Comparison of ENCODE assay signal across 10 mouse cellular contexts in the genomic region with DNA sequence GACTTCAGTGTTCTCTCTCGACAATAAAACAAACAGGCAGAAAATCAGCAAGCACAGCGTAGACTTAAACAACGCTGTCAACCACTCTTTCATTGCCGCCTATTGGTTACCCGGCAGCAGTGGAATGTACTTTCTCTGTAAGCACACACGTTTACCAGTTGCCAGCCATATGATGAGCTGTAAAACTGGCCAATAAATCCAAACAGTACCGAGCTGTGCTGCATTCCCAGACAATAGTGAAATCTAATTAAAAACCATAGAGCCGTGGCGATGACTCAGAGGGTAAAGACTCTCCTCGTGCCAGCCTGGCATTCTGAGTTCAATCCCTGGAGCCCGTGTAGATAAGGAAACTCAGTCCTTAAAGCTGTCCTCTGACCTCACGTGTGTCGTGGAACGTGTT. TPM values are rescaled to one million over a fixed set of nuclear protein-coding genes. Genes with fewer than 3 reads are reported as not detected.
DNase-seq lines count a peak whose midpoint lies in the region; ATAC-seq lines count a peak whose summit lies in the region.
"Had no signal": no experiment of that assay in that cellular context is flagged by ENCODE, and none has a peak within 500 bp of the region (broad histone marks: within the 10 kb centered on the region; RNA-seq: fewer than 3 reads in every experiment).

No protein-coding gene starts in this region.

- H3K27me3 ChIP-seq in forebrain, embryonic 15.5 days: no peaks in the 10 kb centered on the region
- H3K27me3 ChIP-seq in forebrain, embryonic 12.5 days: no peaks in the 10 kb centered on the region
- no peaks in the 10 kb centered on the region for H3K27me3 ChIP-seq in lung, embryonic 16.5 days (ENCODE audit: control insufficient read depth, insufficient read depth, low read depth, low read length)
- no peaks in the 10 kb centered on the region for H3K27me3 ChIP-seq in neural tube, embryonic 15.5 days (replicated peaks)

- no peak overlapping the region for H3K4me2 ChIP-seq in forebrain, embryonic 15.5 days (replicated peaks)
- H3K4me2 ChIP-seq in forebrain, embryonic 12.5 days: no peak overlapping the region
- H3K4me2 ChIP-seq in lung, embryonic 16.5 days (ENCODE audit: low read depth, low read length): no peak overlapping the region
- H3K4me2 ChIP-seq in neural tube, embryonic 15.5 days: peak overlapping the region; percentile 37

- H3K4me3 ChIP-seq in forebrain, embryonic 15.5 days: no peak overlapping the region
- H3K4me3 ChIP-seq in forebrain, embryonic 12.5 days (replicated peaks): no peak overlapping the region
- no peak overlapping the region for H3K4me3 ChIP-seq in lung, embryonic 16.5 days (ENCODE audit: low read length)
- H3K4me3 ChIP-seq in neural tube, embryonic 15.5 days (replicated peaks): no peak overlapping the region

- ATAC-seq in forebrain, embryonic 15.5 days (replicated peaks): 0 out of 2 replicates have a peak, but pooled peaks have one; percentile 19
- no peak for ATAC-seq in forebrain, embryonic 12.5 days (ENCODE audit: low FRiP score)
- peak; percentile 50; the same call in 1 of the 2 replicates for ATAC-seq in lung, embryonic 16.5 days (ENCODE audit: low read depth)
- peak; percentile 73 for ATAC-seq in neural tube, embryonic 15.5 days (ENCODE audit: low FRiP score)

- H3K9me3 ChIP-seq in forebrain, embryonic 15.5 days: peaks cover 6% of the 10 kb centered on the region; the same call in 1 of the 2 replicates
- peaks cover 3% of the 10 kb centered on the region; the same call in 1 of the 2 replicates for H3K9me3 ChIP-seq in forebrain, embryonic 12.5 days
- H3K9me3 ChIP-seq in lung, embryonic 16.5 days (ENCODE audit: control insufficient read depth, low read length): peaks cover 2% of the 10 kb centered on the region; the same call in 1 of the 2 replicates
- H3K9me3 ChIP-seq in neural tube, embryonic 15.5 days (replicated peaks): no peaks in the 10 kb centered on the region

- no peak overlapping the region for H3K9ac ChIP-seq in forebrain, embryonic 15.5 days (replicated peaks)
- H3K9ac ChIP-seq in forebrain, embryonic 12.5 days: no peak overlapping the region
- H3K9ac ChIP-seq in lung, embryonic 16.5 days (ENCODE audit: low read length): no peak overlapping the region
- H3K9ac ChIP-seq in neural tube, embryonic 15.5 days (replicated peaks): no peak overlapping the region

- WGBS in forebrain, embryonic 15.5 days: 44% methylated on average over 14 of the region's 14 CpGs
- 74% methylated on average over 14 of the region's 14 CpGs for WGBS in forebrain, embryonic 12.5 days
- WGBS in lung, embryonic 16.5 days: 27% methylated on average over 14 of the region's 14 CpGs
- 25% methylated on average over 14 of the region's 14 CpGs for WGBS in neural tube, embryonic 15.5 days

- H3K4me1 ChIP-seq in forebrain, embryonic 15.5 days: peaks cover 12% of the 10 kb centered on the region
- H3K4me1 ChIP-seq in forebrain, embryonic 12.5 days: no peaks in the 10 kb centered on the region
- no peaks in the 10 kb centered on the region; the same call in 1 of the 2 replicates for H3K4me1 ChIP-seq in lung, embryonic 16.5 days (replicated peaks; ENCODE audit: control insufficient read depth, insufficient read depth, low read length)
- peaks cover 13% of the 10 kb centered on the region for H3K4me1 ChIP-seq in neural tube, embryonic 15.5 days

- H3K27ac ChIP-seq in forebrain, embryonic 15.5 days (replicated peaks): no peak overlapping the region
- no peak overlapping the region for H3K27ac ChIP-seq in forebrain, embryonic 12.5 days
- no peak overlapping the region for H3K27ac ChIP-seq in lung, embryonic 16.5 days (ENCODE audit: low read length)
- H3K27ac ChIP-seq in neural tube, embryonic 15.5 days (replicated peaks): peak overlapping the region; percentile 56

- H3K36me3 ChIP-seq in forebrain, embryonic 15.5 days: peaks cover 6% of the 10 kb centered on the region
- H3K36me3 ChIP-seq in forebrain, embryonic 12.5 days (replicated peaks): no peaks in the 10 kb centered on the region
- no peaks in the 10 kb centered on the region for H3K36me3 ChIP-seq in lung, embryonic 16.5 days (ENCODE audit: control insufficient read depth, insufficient read depth, low read length)
- H3K36me3 ChIP-seq in neural tube, embryonic 15.5 days: peaks cover 10% of the 10 kb centered on the region

- no peak for DNase-seq in lung, postnatal 4 days
- DNase-seq in hindlimb bud, embryonic 11.5 days (ENCODE audit: extremely low spot score, low read depth, low spot score): peak; percentile 14
- DNase-seq in thymus, postnatal 4 days: no peak
- no peak for DNase-seq in c-Kit-positive CD71-positive TER-119-positive erythroid progenitor cells, embryonic 14.5 days (ENCODE audit: low spot score)
- DNase-seq: gastrocnemius, postnatal 25 days; kidney, adult 9 months had no signal

RNA-seq across cellular contexts. Expression of a gene that starts 11.6 kb away (rescaled TPM):
- polyA plus RNA-seq in forebrain, embryonic 15.5 days (2015; fragmentation: Nextera tagmentation; extraction: Ambion mirVana): 16.4 TPM in 2 replicates
- polyA plus RNA-seq in forebrain, embryonic 12.5 days (2016; fragmentation: Nextera tagmentation; extraction: Ambion mirVana): 5.5 and 7.4 TPM in 2 replicates
- polyA plus RNA-seq in lung, embryonic 16.5 days (2015; fragmentation: Nextera tagmentation; extraction: Ambion mirVana): 1.7 and 1.9 TPM in 2 replicates
- polyA plus RNA-seq in neural tube, embryonic 15.5 days (2015; fragmentation: Nextera tagmentation; extraction: Ambion mirVana): 33.0 and 36.3 TPM in 2 replicates

RNA-seq across cellular contexts. Expression of a gene that starts 12.9 kb away (rescaled TPM):
- polyA plus RNA-seq in forebrain, embryonic 15.5 days (2015; fragmentation: Nextera tagmentation; extraction: Ambion mirVana): 0.67 and 0.79 TPM in 2 replicates
- 0.58 and 2.3 TPM in 2 replicates for polyA plus RNA-seq in forebrain, embryonic 12.5 days (2016; fragmentation: Nextera tagmentation; extraction: Ambion mirVana)
- polyA plus RNA-seq in lung, embryonic 16.5 days (2015; fragmentation: Nextera tagmentation; extraction: Ambion mirVana): 1.7 and 2.3 TPM in 2 replicates
- polyA plus RNA-seq in neural tube, embryonic 15.5 days (2015; fragmentation: Nextera tagmentation; extraction: Ambion mirVana): 1.3 and 2.0 TPM in 2 replicates

RNA-seq across cellular contexts. Expression of a gene that starts 30.7 kb away (rescaled TPM):
- 20.1 and 20.2 TPM in 2 replicates for polyA plus RNA-seq in forebrain, embryonic 15.5 days (2015; fragmentation: Nextera tagmentation; extraction: Ambion mirVana)
- 23.5 and 24.4 TPM in 2 replicates for polyA plus RNA-seq in forebrain, embryonic 12.5 days (2016; fragmentation: Nextera tagmentation; extraction: Ambion mirVana)
- polyA plus RNA-seq in lung, embryonic 16.5 days (2015; fragmentation: Nextera tagmentation; extraction: Ambion mirVana): 24.9 and 27.3 TPM in 2 replicates
- polyA plus RNA-seq in neural tube, embryonic 15.5 days (2015; fragmentation: Nextera tagmentation; extraction: Ambion mirVana): 19.1 and 19.9 TPM in 2 replicates

RNA-seq across cellular contexts. Expression of a gene that starts 31.1 kb away (rescaled TPM):
- 155 and 156 TPM in 2 replicates for polyA plus RNA-seq in forebrain, embryonic 15.5 days (2015; fragmentation: Nextera tagmentation; extraction: Ambion mirVana)
- 204 and 215 TPM in 2 replicates for polyA plus RNA-seq in forebrain, embryonic 12.5 days (2016; fragmentation: Nextera tagmentation; extraction: Ambion mirVana)
- polyA plus RNA-seq in lung, embryonic 16.5 days (2015; fragmentation: Nextera tagmentation; extraction: Ambion mirVana): 135 and 150 TPM in 2 replicates
- 136 and 143 TPM in 2 replicates for polyA plus RNA-seq in neural tube, embryonic 15.5 days (2015; fragmentation: Nextera tagmentation; extraction: Ambion mirVana)

RNA-seq across cellular contexts. Expression of a gene that starts 40.7 kb away (rescaled TPM):
- polyA plus RNA-seq in forebrain, embryonic 15.5 days (2015; fragmentation: Nextera tagmentation; extraction: Ambion mirVana): 2.5 and 3.0 TPM in 2 replicates
- 0.74 and 0.90 TPM in 2 replicates for polyA plus RNA-seq in forebrain, embryonic 12.5 days (2016; fragmentation: Nextera tagmentation; extraction: Ambion mirVana)
- polyA plus RNA-seq in lung, embryonic 16.5 days (2015; fragmentation: Nextera tagmentation; extraction: Ambion mirVana): 2.5 and 5.2 TPM in 2 replicates
- 2.2 and 4.8 TPM in 2 replicates for polyA plus RNA-seq in neural tube, embryonic 15.5 days (2015; fragmentation: Nextera tagmentation; extraction: Ambion mirVana)
